Mouse (Mus musculus) lung, embryonic 14.5 days (tissue): ENCODE measurements at regions not wholly inside any gene's neighbourhood (a gene's known extent, or its start where the extent isn't known, plus 50 kb on each side); places are given as distances from the start of the nearest gene placed in this dataset.
A peak's percentile ranks its signal among the peaks of the same experiment; 100 is the strongest.

Experiments
- ATAC-seq: fragments of 200-750 bp; cut with Nextera tagmentation; 2 replicates; pipeline ENCODE4 v1.8.0; 2017; ENCODE audit warnings: mild to moderate bottlenecking, moderate TSS enrichment, moderate library complexity; ENCODE audit not compliant: insufficient read depth
- DNase-seq: peaks from one replicate; pipeline ENCODE4 v3.0.0-alpha.2; 2015
- H3K27ac ChIP-seq: fragments of 300-500 bp; sonication (generic); 2 replicates; pipeline ENCODE4 v1.5.1; 2014; ENCODE audit warnings: low read depth, mild to moderate bottlenecking, moderate library complexity
- H3K27me3 ChIP-seq: fragments of 300-500 bp; sonication (generic); 2 replicates; pipeline ENCODE4 v1.6.1; 2014; ENCODE audit warnings: low read length, control low read depth; ENCODE audit not compliant: insufficient read depth
- H3K36me3 ChIP-seq: fragments of 300-500 bp; sonication (generic); 2 replicates; pipeline ENCODE4 v1.6.1; 2014; ENCODE audit warnings: control low read depth; ENCODE audit not compliant: insufficient read depth
- H3K4me1 ChIP-seq: fragments of 300-500 bp; sonication (generic); 2 replicates; pipeline ENCODE4 v1.6.1; 2014; ENCODE audit warnings: antibody characterized with exemption, control low read depth; ENCODE audit not compliant: insufficient read depth
- H3K4me2 ChIP-seq: fragments of 300-500 bp; sonication (generic); 2 replicates; pipeline ENCODE4 v1.6.1; 2014; ENCODE audit warnings: mild to moderate bottlenecking
- H3K4me3 ChIP-seq: fragments of 300-500 bp; sonication (generic); 2 replicates; pipeline ENCODE4 v1.5.1; 2014; ENCODE audit warnings: low read depth, low read length
- H3K9ac ChIP-seq: fragments of 300-500 bp; sonication (generic); 2 replicates; pipeline ENCODE4 v1.6.1; 2014
- H3K9me3 ChIP-seq: fragments of 300-500 bp; sonication (generic); 2 replicates; pipeline ENCODE4 v1.6.1; 2016; ENCODE audit warnings: low read depth, low read length, control low read depth
- CTCF ChIP-seq: IDR thresholded peaks from 2 replicates; pipeline ENCODE4 v1.5.1; 2016; ENCODE audit warnings: antibody characterized with exemption, low read depth
- WGBS: fragments of 180-500 bp; shearing (Covaris S2); extraction: QIAGEN DNeasy Blood & Tissue Kit; methylation state at CpG from one replicate; pipeline ENCODE4 v1.1.7; 2014; 5-methylcytosine and 5-hydroxymethylcytosine counted together

GRCm38 (mm10) chr12:112235841-112236240 lies 89.8 kb downstream of the Kif26a start:
- no peak for TF ChIP-seq CTCF
- no peak for ATAC-seq
- no peaks in the 10 kb centered on the region for H3K4me1 ChIP-seq

GRCm38 (mm10) chr12:112237061-112237490 lies 91.1 kb downstream of the Kif26a start:
- no peak overlapping the region for H3K4me2 ChIP-seq

More at GRCm38 (mm10) chr12:112235841-112236240, 89.8 kb downstream of the Kif26a start:
- Histone ChIP-seq H3K27me3 (no peaks in the 10 kb centered on the region), H3K9ac (no peak overlapping the region), H3K36me3 (no peaks in the 10 kb centered on the region), H3K4me2 (no peak overlapping the region), H3K9me3 (no peaks in the 10 kb centered on the region), H3K4me3 (no peak overlapping the region), H3K27ac (no peak overlapping the region)
- WGBS, result 44% methylated on average over 4 of the region's 4 CpGs
- no peak for DNase-seq

GRCm38 (mm10) chr12:112238834-112239233 lies 92.8 kb downstream of the Kif26a start:
- no peak for DNase-seq
- Histone ChIP-seq H3K27ac (no peak overlapping the region), H3K4me1 (no peaks in the 10 kb centered on the region), H3K9me3 (no peaks in the 10 kb centered on the region), H3K9ac (no peak overlapping the region), H3K36me3 (no peaks in the 10 kb centered on the region), H3K4me2 (no peak overlapping the region), H3K27me3 (no peaks in the 10 kb centered on the region), H3K4me3 (no peak overlapping the region)
- WGBS, result 32% methylated on average over 7 of the region's 7 CpGs
- ATAC-seq, result no peak
- no peak for TF ChIP-seq CTCF

More at GRCm38 (mm10) chr12:112237061-112237490, 91.1 kb downstream of the Kif26a start:
- TF ChIP-seq CTCF, result no peak
- Histone ChIP-seq H3K27ac (no peak overlapping the region), H3K27me3 (no peaks in the 10 kb centered on the region), H3K4me1 (no peaks in the 10 kb centered on the region), H3K4me3 (no peak overlapping the region), H3K9me3 (no peaks in the 10 kb centered on the region), H3K9ac (no peak overlapping the region), H3K36me3 (no peaks in the 10 kb centered on the region)
- 47% methylated on average over 13 of the region's 13 CpGs for WGBS
- ATAC-seq (peak; percentile 23; the same call in 1 of the 2 replicates), DNase-seq (peak; percentile 39)

- Histone ChIP-seq H3K4me2 (no peak overlapping the region), H3K36me3 (no peaks in the 10 kb centered on the region), H3K4me1 (no peaks in the 10 kb centered on the region), H3K4me3 (no peak overlapping the region), H3K27me3 (no peaks in the 10 kb centered on the region), H3K9ac (no peak overlapping the region), H3K9me3 (no peaks in the 10 kb centered on the region), H3K27ac (no peak overlapping the region)
- ATAC-seq (no peak), DNase-seq (no peak)
- WGBS, result 13% methylated on average over 3 of the region's 3 CpGs
- TF ChIP-seq CTCF, result no peak
Observed at GRCm38 (mm10) chr12:112241740-112242171, 95.7 kb downstream of the Kif26a start.

GRCm38 (mm10) chr12:112243231-112243630 lies 97.2 kb downstream of the Kif26a start:
- TF ChIP-seq CTCF, result no peak
- Histone ChIP-seq H3K4me2 (no peak overlapping the region), H3K4me1 (no peaks in the 10 kb centered on the region), H3K27me3 (no peaks in the 10 kb centered on the region), H3K9me3 (no peaks in the 10 kb centered on the region), H3K36me3 (no peaks in the 10 kb centered on the region), H3K4me3 (no peak overlapping the region), H3K9ac (no peak overlapping the region), H3K27ac (no peak overlapping the region)
- ATAC-seq (no peak), DNase-seq (no peak)
- 80% methylated on average over 5 of the region's 5 CpGs for WGBS

- Histone ChIP-seq H3K27ac (no peak overlapping the region), H3K9ac (no peak overlapping the region), H3K4me1 (no peaks in the 10 kb centered on the region), H3K9me3 (no peaks in the 10 kb centered on the region), H3K27me3 (no peaks in the 10 kb centered on the region), H3K4me3 (no peak overlapping the region), H3K4me2 (no peak overlapping the region), H3K36me3 (no peaks in the 10 kb centered on the region)
- ATAC-seq, result no peak
- WGBS, result 46% methylated on average over 8 of the region's 8 CpGs
- no peak for DNase-seq
- TF ChIP-seq CTCF, result no peak
Observed at GRCm38 (mm10) chr12:112250894-112251293, 104.9 kb downstream of the Kif26a start.

- WGBS, result 79% methylated on average over 10 of the region's 10 CpGs
- H3K9ac ChIP-seq, result no peak overlapping the region
- no peaks in the 10 kb centered on the region for H3K27me3 ChIP-seq
- ATAC-seq (no peak), DNase-seq (no peak)
- H3K4me3 ChIP-seq, result no peak overlapping the region
- no peak overlapping the region for H3K4me2 ChIP-seq
- H3K36me3 ChIP-seq, result no peaks in the 10 kb centered on the region
- TF ChIP-seq CTCF, result no peak
- H3K4me1 ChIP-seq, result no peaks in the 10 kb centered on the region
- no peak overlapping the region for H3K27ac ChIP-seq
- no peaks in the 10 kb centered on the region for H3K9me3 ChIP-seq
Observed at GRCm38 (mm10) chr12:112253461-112253860, 107.5 kb downstream of the Kif26a start.

- ATAC-seq, result no peak
Observed at GRCm38 (mm10) chr12:112255223-112255622, 109.2 kb downstream of the Kif26a start.

More at GRCm38 (mm10) chr12:112255223-112255622, 109.2 kb downstream of the Kif26a start:
- H3K27ac ChIP-seq, result no peak overlapping the region
- 81% methylated on average over 12 of the region's 12 CpGs for WGBS
- no peak overlapping the region for H3K4me3 ChIP-seq
- H3K9me3 ChIP-seq, result no peaks in the 10 kb centered on the region
- no peaks in the 10 kb centered on the region for H3K4me1 ChIP-seq
- no peak overlapping the region for H3K9ac ChIP-seq
- DNase-seq, result no peak
- H3K4me2 ChIP-seq, result no peak overlapping the region
- no peaks in the 10 kb centered on the region for H3K36me3 ChIP-seq
- H3K27me3 ChIP-seq, result no peaks in the 10 kb centered on the region
- TF ChIP-seq CTCF, result no peak
